Mouse (Mus musculus) hindbrain, embryonic 11.5 days (tissue): ENCODE data around the gene Fancm. TPM values are rescaled to one million over a fixed set of nuclear protein-coding genes. Genes with fewer than 3 reads are reported as not detected.
A peak's percentile ranks its signal among the peaks of the same experiment; 100 is the strongest.

Experiments used
- ATAC-seq: fragments of 200-750 bp; cut with Nextera tagmentation; 2 replicates; pipeline ENCODE4 v1.8.0; 2017; ENCODE audit warnings: mild to moderate bottlenecking, moderate TSS enrichment, moderate library complexity; ENCODE audit not compliant: low FRiP score
- DNase-seq: peaks from one replicate; pipeline ENCODE4 v3.0.0-alpha.2; 2015; ENCODE audit warnings: low spot score
- H3K27ac ChIP-seq: fragments of 300-500 bp; sonication (generic); 2 replicates; pipeline ENCODE4 v1.5.1; 2014; ENCODE audit warnings: mild to moderate bottlenecking, low read depth, low read length
- H3K27me3 ChIP-seq: fragments of 300-500 bp; sonication (generic); 2 replicates; pipeline ENCODE4 v1.6.1; 2014; ENCODE audit warnings: mild to moderate bottlenecking, low read length, moderate library complexity, mixed read lengths; ENCODE audit not compliant: control insufficient read depth, insufficient read depth
- H3K36me3 ChIP-seq: fragments of 300-500 bp; sonication (generic); 2 replicates; pipeline ENCODE4 v1.6.1; 2014; ENCODE audit warnings: mild to moderate bottlenecking, low read length, moderate library complexity, mixed read lengths; ENCODE audit not compliant: control insufficient read depth, insufficient read depth
- H3K4me1 ChIP-seq: fragments of 300-500 bp; sonication (generic); replicated peaks from 2 replicates; pipeline ENCODE4 v1.6.1; 2014; ENCODE audit warnings: low read length, mixed read lengths; ENCODE audit not compliant: control insufficient read depth, insufficient read depth
- H3K4me2 ChIP-seq: fragments of 300-500 bp; sonication (generic); replicated peaks from 2 replicates; pipeline ENCODE4 v1.6.1; 2014; ENCODE audit warnings: mild to moderate bottlenecking, low read depth, low read length
- H3K4me3 ChIP-seq: fragments of 300-500 bp; sonication (generic); 2 replicates; pipeline ENCODE4 v1.5.1; 2014; ENCODE audit warnings: low read depth, low read length
- H3K9ac ChIP-seq: fragments of 300-500 bp; sonication (generic); 2 replicates; pipeline ENCODE4 v1.6.1; 2014; ENCODE audit warnings: low read depth, low read length
- H3K9me3 ChIP-seq: fragments of 300-500 bp; sonication (generic); 2 replicates; pipeline ENCODE4 v1.6.1; 2016; ENCODE audit warnings: low read length; ENCODE audit not compliant: control insufficient read depth
- WGBS: fragments of 180-500 bp; shearing (Covaris S2); extraction: QIAGEN DNeasy Blood & Tissue Kit; methylation state at CpG from one replicate; pipeline ENCODE4 v1.1.7; 2014; 5-methylcytosine and 5-hydroxymethylcytosine counted together
- polyA plus RNA-seq: library from polyadenylated mRNA; unstranded; fragments of >200 nt; fragmentation: Nextera tagmentation; extraction: Ambion mirVana; gene quantifications from 2 replicates; pipeline ENCODE4 v1.2.1, GENCODE M21; 2014

Fancm gene
- polyA plus RNA-seq, 1 experiment from 2014 or later = 13.1 TPM

GRCm38 (mm10) chr12:65065241-65065640 lies 10.2 kb upstream of the Fancm start:
- Histone ChIP-seq H3K27me3 (no peaks in the 10 kb centered on the region), H3K4me3 (no peak overlapping the region), H3K4me2 (no peak overlapping the region), H3K36me3 (peaks cover 7% of the 10 kb centered on the region), H3K4me1 (no peaks in the 10 kb centered on the region), H3K27ac (no peak overlapping the region), H3K9me3 (no peaks in the 10 kb centered on the region), H3K9ac (no peak overlapping the region)
- ATAC-seq (no peak), DNase-seq (no peak)
- WGBS = 82% methylated on average over 2 of the region's 2 CpGs

- Histone ChIP-seq H3K9ac (no peak overlapping the region), H3K4me2 (no peak overlapping the region), H3K27ac (no peak overlapping the region), H3K4me1 (no peaks in the 10 kb centered on the region), H3K9me3 (no peaks in the 10 kb centered on the region), H3K27me3 (no peaks in the 10 kb centered on the region), H3K4me3 (no peak overlapping the region), H3K36me3 (peaks cover 7% of the 10 kb centered on the region)
- DNase-seq = no peak
- ATAC-seq = no peak
- 81% methylated on average over 3 of the region's 3 CpGs for WGBS
Measured at GRCm38 (mm10) chr12:65066234-65066633, 9.2 kb upstream of the Fancm start.

- no peaks in the 10 kb centered on the region for H3K27me3 ChIP-seq
- WGBS = 95% methylated on average over 4 of the region's 4 CpGs
- peaks cover 6% of the 10 kb centered on the region; the same call in 1 of the 2 replicates for H3K36me3 ChIP-seq
- H3K27ac ChIP-seq = no peak overlapping the region
- no peak overlapping the region for H3K9ac ChIP-seq
- H3K9me3 ChIP-seq = no peaks in the 10 kb centered on the region
- H3K4me2 ChIP-seq = no peak overlapping the region
- DNase-seq (no peak), ATAC-seq (no peak)
- no peaks in the 10 kb centered on the region for H3K4me1 ChIP-seq
- no peak overlapping the region for H3K4me3 ChIP-seq
Measured at GRCm38 (mm10) chr12:65068409-65068808, 7.0 kb upstream of the Fancm start.

- 7% methylated on average over 21 of the region's 21 CpGs for WGBS
- no peaks in the 10 kb centered on the region for H3K9me3 ChIP-seq
- peak overlapping the region; percentile 91 for H3K27ac ChIP-seq
- H3K4me2 ChIP-seq = peak overlapping the region; percentile 50
- no peaks in the 10 kb centered on the region for H3K36me3 ChIP-seq
- H3K9ac ChIP-seq = peak overlapping the region; percentile 90
- DNase-seq (no peak), ATAC-seq (peak; percentile 83)
- H3K27me3 ChIP-seq = no peaks in the 10 kb centered on the region
- peaks cover 6% of the 10 kb centered on the region; the same call in 1 of the 2 replicates for H3K4me1 ChIP-seq
- H3K4me3 ChIP-seq = peak overlapping the region; percentile 81
Measured at GRCm38 (mm10) chr12:65072911-65073610, 2.3 kb upstream of the Fancm start.

- Histone ChIP-seq H3K4me3 (peak within 1 kb of the TSS; percentile 81), H3K27me3 (no peaks in the 10 kb centered on the region), H3K9me3 (no peaks in the 10 kb centered on the region), H3K9ac (peak within 1 kb of the TSS; percentile 90), H3K27ac (peak within 1 kb of the TSS; percentile 91), H3K4me1 (peaks cover 6% of the 10 kb centered on the region; the same call in 1 of the 2 replicates), H3K4me2 (peak within 1 kb of the TSS; percentile 61), H3K36me3 (no peaks in the 10 kb centered on the region)
- ATAC-seq (peak; percentile 98), DNase-seq (peak; percentile 99)
- WGBS = under 1% methylated on average over 44 of the region's 49 CpGs
Measured at GRCm38 (mm10) chr12:65073611-65074178, 1.7 kb upstream of the Fancm start, which contains the start of gene Fkbp3. Gene Fkbp3, minus strand, starts transcription at chr12:65074007.

GRCm38 (mm10) chr12:65074651-65075050 lies 752 bp upstream of the Fancm start:
- peak overlapping the region; percentile 61 for H3K4me2 ChIP-seq
- 48% methylated on average over 7 of the region's 7 CpGs for WGBS
- H3K9me3 ChIP-seq = no peaks in the 10 kb centered on the region
- H3K36me3 ChIP-seq = no peaks in the 10 kb centered on the region
- H3K4me3 ChIP-seq = peak overlapping the region; percentile 82
- H3K9ac ChIP-seq = no peak overlapping the region
- DNase-seq = no peak
- no peak for ATAC-seq
- H3K4me1 ChIP-seq = peaks cover 6% of the 10 kb centered on the region; the same call in 1 of the 2 replicates
- H3K27me3 ChIP-seq = no peaks in the 10 kb centered on the region
- H3K27ac ChIP-seq = no peak overlapping the region

GRCm38 (mm10) chr12:65075733-65076310 lies 419 bp downstream of the Fancm start:
- no peaks in the 10 kb centered on the region for H3K9me3 ChIP-seq
- peak overlapping the region; percentile 74 for H3K9ac ChIP-seq
- DNase-seq (peak; percentile 56), ATAC-seq (no peak)
- peak overlapping the region; percentile 80 for H3K4me2 ChIP-seq
- H3K27me3 ChIP-seq = no peaks in the 10 kb centered on the region
- H3K36me3 ChIP-seq = no peaks in the 10 kb centered on the region
- peak overlapping the region; percentile 70 for H3K27ac ChIP-seq
- under 1% methylated on average over 39 of the region's 41 CpGs for WGBS
- H3K4me1 ChIP-seq = peaks cover 6% of the 10 kb centered on the region; the same call in 1 of the 2 replicates
- H3K4me3 ChIP-seq = peak overlapping the region; percentile 82

GRCm38 (mm10) chr12:65076906-65077305 lies 1.5 kb downstream of the Fancm start:
- Histone ChIP-seq H3K4me3 (peak overlapping the region; percentile 82), H3K36me3 (no peaks in the 10 kb centered on the region), H3K27me3 (no peaks in the 10 kb centered on the region), H3K4me2 (no peak overlapping the region; the same call in 1 of the 2 replicates), H3K27ac (no peak overlapping the region), H3K9ac (no peak overlapping the region), H3K4me1 (peaks cover 6% of the 10 kb centered on the region; the same call in 1 of the 2 replicates), H3K9me3 (no peaks in the 10 kb centered on the region)
- DNase-seq = no peak
- ATAC-seq = no peak
- WGBS = 86% methylated on average over 9 of the region's 9 CpGs
